Comparison of ENCODE assay signal across 8 mouse cellular contexts in genomic region chr6:49073304-49074116, GRCm38 (mm10). TPM values are rescaled to one million over a fixed set of nuclear protein-coding genes. Genes with fewer than 3 reads are reported as not detected.
DNase-seq lines count a peak whose midpoint lies in the region; ATAC-seq lines count a peak whose summit lies in the region.

Gene Malsu1, plus strand, starts transcription at chr6:49073795.

- H3K9me3 ChIP-seq in hindbrain, embryonic 16.5 days (ENCODE audit: control insufficient read depth, low read length), result no peaks in the 10 kb centered on the region

- peak; percentile 99 for ATAC-seq in hindbrain, embryonic 16.5 days

- peak within 1 kb of the TSS; percentile 84 for H3K27ac ChIP-seq in hindbrain, embryonic 16.5 days (ENCODE audit: low read depth, low read length)
- peak within 1 kb of the TSS; percentile 31 for H3K27ac ChIP-seq in macrophage

- H3K4me2 ChIP-seq in hindbrain, embryonic 16.5 days (ENCODE audit: low read length), result peak within 1 kb of the TSS; percentile 86

- peak; percentile 84 for DNase-seq in WW6 (ENCODE audit: low read depth, low spot score)
- DNase-seq in cerebellum, postnatal 4 days (ENCODE audit: low spot score in 2 of 2), result peak; percentile 83 to 91
- DNase-seq in gastrocnemius, adult 18-20 months (ENCODE audit: low spot score), result peak; percentile 97
- peak; percentile 96 to 97 for DNase-seq in left cerebral cortex, adult 18-20 months (ENCODE audit: low spot score in 2 of 2)
- peak; percentile 96 for DNase-seq in right cerebral cortex, adult 18-20 months
- DNase-seq in urinary bladder, postnatal 10 days (ENCODE audit: low spot score), result peak; percentile 82

- no peaks in the 10 kb centered on the region for H3K36me3 ChIP-seq in hindbrain, embryonic 16.5 days (ENCODE audit: control insufficient read depth, insufficient read depth, low read length)
- H3K36me3 ChIP-seq in macrophage (ENCODE audit: inconsistent target), result 0 out of 2 replicates have a peak, but pooled peaks cover 3% of the 10 kb centered on the region

- H3K4me3 ChIP-seq in hindbrain, embryonic 16.5 days (ENCODE audit: low read length), result peak within 1 kb of the TSS; percentile 99
- H3K4me3 ChIP-seq in macrophage (ENCODE audit: inconsistent target), result peak within 1 kb of the TSS; percentile 78

- H3K9ac ChIP-seq in hindbrain, embryonic 16.5 days (ENCODE audit: low read depth, low read length), result peak within 1 kb of the TSS; percentile 97

- no peaks in the 10 kb centered on the region for H3K27me3 ChIP-seq in hindbrain, embryonic 16.5 days (replicated peaks; ENCODE audit: control insufficient read depth, insufficient read depth, low read length)

- H3K4me1 ChIP-seq in hindbrain, embryonic 16.5 days (ENCODE audit: control insufficient read depth, insufficient read depth, low read depth, low read length), result peaks cover 16% of the 10 kb centered on the region

- peaks cover 46% of the 10 kb centered on the region for H3K79me2 ChIP-seq in macrophage (ENCODE audit: inconsistent target)

- WGBS in hindbrain, embryonic 16.5 days, result under 1% methylated on average over 49 of the region's 49 CpGs
- 1% methylated on average over 49 of the region's 49 CpGs for WGBS in macrophage (ENCODE audit: missing documents)

RNA-seq across cellular contexts. Expression of gene Malsu1, which starts in this region (rescaled TPM):
- 10 to 100 TPM; 42.5 to 47.7 TPM for total RNA-seq in gastrocnemius, adult 18-20 months (2021)
- polyA plus RNA-seq in hindbrain, embryonic 16.5 days (2015; fragmentation: Nextera tagmentation; extraction: Ambion mirVana), result 58.3 and 66.8 TPM in 2 replicates
- total RNA-seq in left cerebral cortex, adult 18-20 months (2021), result 10 to 100 TPM; 23.8 to 34.4 TPM
- total RNA-seq in macrophage (2018; cell fraction: chromatin; rRNA removed), result 100 to 1,000 TPM in 18 of 26 experiments, 10 to 100 TPM in 8; 57.4 to 282 (median 136) TPM
- 10 to 100 TPM in 6 of 26 experiments, 1 to 10 TPM in 20; 3.7 to 18.0 (median 7.4) TPM for total RNA-seq in macrophage (2018; cell fraction: cytosol; rRNA removed)
- total RNA-seq in macrophage (2018; cell fraction: nucleus; rRNA removed), result 100 to 1,000 TPM in 6 of 26 experiments, 10 to 100 TPM in 20; 28.0 to 161 (median 73.3) TPM
- 5.1 to 8.2 TPM (median 5.4 TPM) in 3 replicates for polyA plus RNA-seq in macrophage (2018)

Comparison
In these comparisons a context has a peak if more than half of its experiments do, and no peak if none do; other contexts are left out.
1. Peak in every context shown above with its lines: DNase-seq, ATAC-seq, H3K4me3 ChIP-seq and H3K27ac ChIP-seq.